Mouse (Mus musculus) adrenal gland, postnatal 10 days (tissue): ENCODE data around the gene Olfr1277. TPM values are rescaled to one million over a fixed set of nuclear protein-coding genes. Genes with fewer than 3 reads are reported as not detected.

Source experiments
- DNase-seq: peaks from one replicate; pipeline ENCODE4 v3.0.0; 2021; ENCODE audit warnings: mixed read lengths
- long read RNA-seq, 2 experiments: library from polyadenylated mRNA; stranded (forward); transcript quantifications; one replicate each; pipeline ENCODE4 v2.0.0; 2021
- total RNA-seq, 2 experiments: library from RNA; stranded (reverse); gene quantifications; 2 replicates each; pipeline ENCODE4 v1.2.3; 2021

Gene Olfr1277
- not detected for total RNA-seq
- long read RNA-seq, experiment 1 = 0 reads
- long read RNA-seq, experiment 2 = 0 reads

GRCm38 (mm10) chr2:111274006-111274405 is at the start of gene Olfr1277:
TSS of gene Olfr1277 (minus strand) at chr2:111274106.
- DNase-seq = no peak

GRCm38 (mm10) chr2:111313717-111314116 is 39.8 kb upstream of the Olfr1277 start, which contains the start of gene Olfr1280:
TSS of gene Olfr1280 (plus strand) at chr2:111314017.
- DNase-seq = no peak

GRCm38 (mm10) chr2:111300374-111300773 is 26.5 kb upstream of the Olfr1277 start, which contains the start of gene Olfr1279:
TSS of gene Olfr1279 (plus strand) at chr2:111300635.
- DNase-seq = no peak

- DNase-seq = no peak
Measured at GRCm38 (mm10) chr2:111298541-111298940, 24.6 kb upstream of the Olfr1277 start.

GRCm38 (mm10) chr2:111289836-111290235 is 15.9 kb upstream of the Olfr1277 start, which contains the start of gene Olfr1278:
TSS of gene Olfr1278 (plus strand) at chr2:111290136.
- no peak for DNase-seq

GRCm38 (mm10) chr2:111254216-111254615 is 19.7 kb downstream of the Olfr1277 start, which contains the start of gene Olfr1276:
TSS of gene Olfr1276 (plus strand) at chr2:111254516.
- no peak for DNase-seq

GRCm38 (mm10) chr2:111235186-111235585 is 38.7 kb downstream of the Olfr1277 start, which contains the start of gene Olfr1275:
TSS of gene Olfr1275 (minus strand) at chr2:111235286.
- DNase-seq = no peak

GRCm38 (mm10) chr2:111229502-111229901 is 44.4 kb downstream of the Olfr1277 start, which contains the start of gene 4930430A15Rik:
TSS of gene 4930430A15Rik (minus strand) at chr2:111229602.
- DNase-seq = no peak

Other genes starting within 250 kb of the Olfr1277 start
- gene Gm13941, start 168.1 kb downstream of the Olfr1277 start, total RNA-seq = not detected
- not detected for gene Gm15130, start 121.2 kb downstream of the Olfr1277 start, total RNA-seq
- not detected for gene 4930430A15Rik, start 44.5 kb downstream of the Olfr1277 start, total RNA-seq
- not detected for gene Olfr1275, start 38.8 kb downstream of the Olfr1277 start, total RNA-seq
- not detected for gene Olfr1276, start 19.6 kb downstream of the Olfr1277 start, total RNA-seq
- not detected for gene Olfr1278, start 16.0 kb upstream of the Olfr1277 start, total RNA-seq
- gene Olfr1279, start 26.5 kb upstream of the Olfr1277 start, total RNA-seq = not detected
- gene Olfr1280, start 39.9 kb upstream of the Olfr1277 start, total RNA-seq = not detected
- gene Olfr1281, start 52.4 kb upstream of the Olfr1277 start, total RNA-seq = not detected
- not detected for gene Olfr1282, start 62.0 kb upstream of the Olfr1277 start, total RNA-seq
- not detected for gene Olfr1283, start 92.7 kb upstream of the Olfr1277 start, total RNA-seq
- gene Olfr1284, start 101.4 kb upstream of the Olfr1277 start, total RNA-seq = not detected
- gene Olfr1286, start 149.0 kb upstream of the Olfr1277 start, total RNA-seq = not detected
- gene Olfr1287, start 175.0 kb upstream of the Olfr1277 start, total RNA-seq = not detected
- gene Olfr1288, start 200.0 kb upstream of the Olfr1277 start, total RNA-seq = not detected
- not detected for gene Olfr1289, start 206.7 kb upstream of the Olfr1277 start, total RNA-seq
- gene Olfr1290, start 219.7 kb upstream of the Olfr1277 start, total RNA-seq = not detected
- gene Olfr1291-ps1, start 223.1 kb upstream of the Olfr1277 start, total RNA-seq = not detected